Comparison of ENCODE assay signal across 20 mouse cellular contexts in the genomic region with DNA sequence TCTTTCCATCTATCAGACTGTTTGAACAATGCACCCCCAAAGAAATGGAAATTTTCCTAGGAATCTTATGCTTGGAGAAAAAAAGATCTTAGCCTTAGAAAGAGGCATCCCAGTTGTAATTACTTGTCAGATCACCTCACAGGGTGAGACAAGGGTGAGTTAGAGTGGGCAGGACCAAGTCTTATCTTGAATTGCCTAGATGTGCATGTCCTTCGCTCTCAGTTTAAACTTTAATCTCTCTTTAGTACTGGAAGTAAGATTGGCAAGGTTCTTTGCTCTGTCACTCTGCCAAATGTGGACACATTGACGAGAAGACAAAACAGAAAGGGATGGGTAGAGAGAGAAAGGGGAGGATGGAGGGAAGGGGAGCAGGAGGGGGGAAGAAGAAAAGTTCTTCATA.
"Had no signal": no experiment of that assay in that cellular context is flagged by ENCODE, and none has a peak within 500 bp of the region (broad histone marks: within the 10 kb centered on the region; RNA-seq: fewer than 3 reads in every experiment).

No protein-coding gene starts in this region.

- H3K9ac ChIP-seq: liver, embryonic 12.5 days; liver, embryonic 15.5 days; lung, embryonic 15.5 days; midbrain, embryonic 13.5 days; neural tube, embryonic 13.5 days; stomach, embryonic 15.5 days had no signal

- H3K27me3 ChIP-seq: stomach, embryonic 15.5 days had no signal

- H3K4me2 ChIP-seq: liver, embryonic 12.5 days; liver, embryonic 15.5 days; lung, embryonic 15.5 days; midbrain, embryonic 13.5 days; neural tube, embryonic 13.5 days; stomach, embryonic 15.5 days had no signal

- H3K4me1 ChIP-seq: liver, embryonic 12.5 days; midbrain, embryonic 10.5 days; midbrain, embryonic 13.5 days; neural tube, embryonic 13.5 days; stomach, embryonic 15.5 days had no signal

- ATAC-seq: hindbrain, embryonic 16.5 days; liver, embryonic 12.5 days; midbrain, embryonic 13.5 days; midbrain, embryonic 16.5 days had no signal

- H3K9me3 ChIP-seq: liver, embryonic 12.5 days; liver, embryonic 15.5 days; lung, embryonic 15.5 days; midbrain, embryonic 10.5 days; midbrain, embryonic 13.5 days; neural tube, embryonic 13.5 days; stomach, embryonic 15.5 days had no signal

- H3K4me3 ChIP-seq: layer of hippocampus, adult 2 months; liver, embryonic 12.5 days; liver, embryonic 15.5 days; lung, embryonic 15.5 days; midbrain, embryonic 10.5 days; midbrain, embryonic 13.5 days; myocyte; neural tube, embryonic 13.5 days; stomach, embryonic 15.5 days had no signal

- H3K36me3 ChIP-seq: liver, embryonic 12.5 days; liver, embryonic 15.5 days; lung, embryonic 15.5 days; midbrain, embryonic 10.5 days; midbrain, embryonic 13.5 days; neural tube, embryonic 13.5 days; stomach, embryonic 15.5 days had no signal

- DNase-seq: layer of hippocampus, adult 9-11 months; lung, adult 18-20 months; lung, postnatal 10 days; lung, postnatal 4 days; retina, postnatal 1 day; right cerebral cortex, postnatal 25 days; spleen, adult 18-20 months; thymus, postnatal 25 days had no signal

- H3K27ac ChIP-seq: kidney, postnatal 0 days; layer of hippocampus, adult 2 months; liver, embryonic 12.5 days; liver, embryonic 15.5 days; lung, embryonic 15.5 days; midbrain, embryonic 10.5 days; midbrain, embryonic 13.5 days; neural tube, embryonic 13.5 days; stomach, embryonic 15.5 days had no signal
